Mouse (Mus musculus): Measurements from ENCODE around the gene Il1rapl1. TPM values are rescaled to one million over a fixed set of nuclear protein-coding genes. Genes with fewer than 3 reads are reported as not detected.
A peak's percentile ranks its signal among the peaks of the same experiment; 100 is the strongest.

Il1rapl1 gene
- 0.81 and 1.4 TPM in 2 replicates for polyA plus RNA-seq (2015; fragmentation: Nextera tagmentation; extraction: Ambion mirVana)

DNA sequence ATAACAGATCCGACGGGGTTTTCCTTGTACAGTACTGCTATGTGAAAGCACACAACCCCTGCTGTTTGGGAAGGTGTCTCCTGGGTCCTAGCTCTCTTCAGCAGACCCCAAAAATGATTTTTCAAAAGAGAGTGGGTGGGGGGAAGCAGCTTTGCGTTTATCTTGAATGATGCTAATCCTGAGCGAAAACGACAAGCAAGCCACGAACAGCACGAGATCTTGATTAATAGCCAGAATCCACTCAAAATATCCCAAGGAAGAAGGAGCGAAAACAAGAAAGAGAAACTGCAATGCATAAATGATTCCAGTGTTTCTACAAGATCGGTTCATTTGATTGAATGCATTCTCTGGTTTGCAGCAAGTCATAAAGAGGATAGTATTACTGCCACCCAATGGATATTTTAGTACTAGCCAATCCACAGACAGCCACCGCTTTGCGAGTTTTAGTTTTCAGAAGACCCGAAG is at the start of gene Il1rapl1:
Gene Il1rapl1 (minus strand): TSS at position 37 of the 465 bp plus-strand sequence.
- peak within 1 kb of the TSS; percentile 49 for H3K4me2 ChIP-seq (ENCODE audit: low read depth, low read length)
- H3K9me3 ChIP-seq (replicated peaks; ENCODE audit: control insufficient read depth, low read length): no peaks in the 10 kb centered on the region
- H3K4me3 ChIP-seq (replicated peaks; ENCODE audit: low read length): peak within 1 kb of the TSS; percentile 49
- H3K27ac ChIP-seq (ENCODE audit: low read length): peak within 1 kb of the TSS; percentile 10; the same call in 1 of the 2 replicates
- no peak within 1 kb of the TSS for H3K9ac ChIP-seq (ENCODE audit: low read length)
- H3K27me3 ChIP-seq (ENCODE audit: control insufficient read depth, insufficient read depth, low read length): no peaks in the 10 kb centered on the region
- H3K4me1 ChIP-seq (ENCODE audit: control insufficient read depth, insufficient read depth, low read length): no peaks in the 10 kb centered on the region
- no peak for ATAC-seq (ENCODE audit: insufficient read depth, low FRiP score)
- no peaks in the 10 kb centered on the region for H3K36me3 ChIP-seq (ENCODE audit: control insufficient read depth, insufficient read depth, low read length)
- 17% methylated on average over 12 of the region's 12 CpGs for WGBS

- no peak for ATAC-seq (ENCODE audit: insufficient read depth, low FRiP score)
- 39% methylated on average over 2 of the region's 2 CpGs for WGBS
- Histone ChIP-seq H3K4me1 (ENCODE audit: control insufficient read depth, insufficient read depth, low read length) (no peaks in the 10 kb centered on the region), H3K4me3 (replicated peaks; ENCODE audit: low read length) (no peak overlapping the region), H3K27me3 (ENCODE audit: control insufficient read depth, insufficient read depth, low read length) (no peaks in the 10 kb centered on the region), H3K4me2 (ENCODE audit: low read depth, low read length) (no peak overlapping the region), H3K9me3 (replicated peaks; ENCODE audit: control insufficient read depth, low read length) (no peaks in the 10 kb centered on the region), H3K36me3 (ENCODE audit: control insufficient read depth, insufficient read depth, low read length) (no peaks in the 10 kb centered on the region), H3K27ac (ENCODE audit: low read length) (no peak overlapping the region), H3K9ac (ENCODE audit: low read length) (no peak overlapping the region)
Measured at GRCm38 (mm10) chrX:88158037-88158436, 42.6 kb upstream of the Il1rapl1 start.

- no peak overlapping the region for H3K4me3 ChIP-seq (replicated peaks; ENCODE audit: low read length)
- no peaks in the 10 kb centered on the region for H3K9me3 ChIP-seq (replicated peaks; ENCODE audit: control insufficient read depth, low read length)
- no peak overlapping the region for H3K27ac ChIP-seq (ENCODE audit: low read length)
- H3K36me3 ChIP-seq (ENCODE audit: control insufficient read depth, insufficient read depth, low read length): no peaks in the 10 kb centered on the region
- no peaks in the 10 kb centered on the region for H3K4me1 ChIP-seq (ENCODE audit: control insufficient read depth, insufficient read depth, low read length)
- no peaks in the 10 kb centered on the region for H3K27me3 ChIP-seq (ENCODE audit: control insufficient read depth, insufficient read depth, low read length)
- ATAC-seq (ENCODE audit: insufficient read depth, low FRiP score): no peak
- H3K4me2 ChIP-seq (ENCODE audit: low read depth, low read length): no peak overlapping the region
- WGBS: 38% methylated on average over 3 of the region's 3 CpGs
- H3K9ac ChIP-seq (ENCODE audit: low read length): no peak overlapping the region
Measured at GRCm38 (mm10) chrX:88125612-88126011, 10.2 kb upstream of the Il1rapl1 start.

- Histone ChIP-seq H3K9me3 (replicated peaks; ENCODE audit: control insufficient read depth, low read length) (no peaks in the 10 kb centered on the region), H3K4me2 (ENCODE audit: low read depth, low read length) (no peak overlapping the region), H3K27me3 (ENCODE audit: control insufficient read depth, insufficient read depth, low read length) (no peaks in the 10 kb centered on the region), H3K4me3 (replicated peaks; ENCODE audit: low read length) (no peak overlapping the region), H3K4me1 (ENCODE audit: control insufficient read depth, insufficient read depth, low read length) (no peaks in the 10 kb centered on the region), H3K9ac (ENCODE audit: low read length) (no peak overlapping the region), H3K27ac (ENCODE audit: low read length) (no peak overlapping the region), H3K36me3 (ENCODE audit: control insufficient read depth, insufficient read depth, low read length) (no peaks in the 10 kb centered on the region)
- WGBS: 71% methylated on average over 3 of the region's 3 CpGs
- no peak for ATAC-seq (ENCODE audit: insufficient read depth, low FRiP score)
Measured at GRCm38 (mm10) chrX:88120070-88120469, 4.6 kb upstream of the Il1rapl1 start.

- ATAC-seq (ENCODE audit: insufficient read depth, low FRiP score): no peak
- no peaks in the 10 kb centered on the region for H3K9me3 ChIP-seq (replicated peaks; ENCODE audit: control insufficient read depth, low read length)
- H3K4me2 ChIP-seq (ENCODE audit: low read depth, low read length): no peak overlapping the region
- H3K4me1 ChIP-seq (ENCODE audit: control insufficient read depth, insufficient read depth, low read length): no peaks in the 10 kb centered on the region
- 60% methylated on average over 3 of the region's 3 CpGs for WGBS
- no peak overlapping the region for H3K27ac ChIP-seq (ENCODE audit: low read length)
- H3K4me3 ChIP-seq (replicated peaks; ENCODE audit: low read length): no peak overlapping the region
- H3K9ac ChIP-seq (ENCODE audit: low read length): no peak overlapping the region
- H3K27me3 ChIP-seq (ENCODE audit: control insufficient read depth, insufficient read depth, low read length): no peaks in the 10 kb centered on the region
- no peaks in the 10 kb centered on the region for H3K36me3 ChIP-seq (ENCODE audit: control insufficient read depth, insufficient read depth, low read length)
Measured at GRCm38 (mm10) chrX:88117858-88118257, 2.4 kb upstream of the Il1rapl1 start.

DNA sequence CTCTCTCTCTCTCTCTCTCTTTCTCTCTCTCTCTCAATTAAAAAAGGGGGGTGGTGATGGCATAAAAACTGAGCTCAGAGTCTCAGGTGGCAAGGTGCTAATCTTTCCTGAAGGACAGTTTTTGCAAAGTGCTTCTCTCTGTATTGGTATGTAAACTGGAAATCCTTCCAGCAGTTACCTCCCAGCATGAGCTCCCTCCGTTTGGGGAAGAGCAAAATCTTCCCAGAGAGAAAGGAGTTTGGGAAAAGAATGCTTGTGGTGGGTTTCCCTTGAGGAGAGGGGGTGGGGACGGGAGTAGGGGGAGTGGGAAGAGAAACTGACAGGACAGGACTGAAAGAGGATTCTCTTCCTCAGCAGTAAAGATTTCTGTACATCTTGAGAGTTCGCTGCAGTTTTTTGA is 881 bp upstream of the Il1rapl1 start:
- no peaks in the 10 kb centered on the region for H3K36me3 ChIP-seq (ENCODE audit: control insufficient read depth, insufficient read depth, low read length)
- 7% methylated on average over 3 of the region's 3 CpGs for WGBS
- H3K9ac ChIP-seq (ENCODE audit: low read length): no peak overlapping the region
- no peaks in the 10 kb centered on the region for H3K9me3 ChIP-seq (replicated peaks; ENCODE audit: control insufficient read depth, low read length)
- no peak for ATAC-seq (ENCODE audit: insufficient read depth, low FRiP score)
- H3K4me1 ChIP-seq (ENCODE audit: control insufficient read depth, insufficient read depth, low read length): no peaks in the 10 kb centered on the region
- peak overlapping the region; percentile 49 for H3K4me3 ChIP-seq (replicated peaks; ENCODE audit: low read length)
- no peaks in the 10 kb centered on the region for H3K27me3 ChIP-seq (ENCODE audit: control insufficient read depth, insufficient read depth, low read length)
- no peak overlapping the region for H3K27ac ChIP-seq (ENCODE audit: low read length)
- H3K4me2 ChIP-seq (ENCODE audit: low read depth, low read length): peak overlapping the region; percentile 49

DNA sequence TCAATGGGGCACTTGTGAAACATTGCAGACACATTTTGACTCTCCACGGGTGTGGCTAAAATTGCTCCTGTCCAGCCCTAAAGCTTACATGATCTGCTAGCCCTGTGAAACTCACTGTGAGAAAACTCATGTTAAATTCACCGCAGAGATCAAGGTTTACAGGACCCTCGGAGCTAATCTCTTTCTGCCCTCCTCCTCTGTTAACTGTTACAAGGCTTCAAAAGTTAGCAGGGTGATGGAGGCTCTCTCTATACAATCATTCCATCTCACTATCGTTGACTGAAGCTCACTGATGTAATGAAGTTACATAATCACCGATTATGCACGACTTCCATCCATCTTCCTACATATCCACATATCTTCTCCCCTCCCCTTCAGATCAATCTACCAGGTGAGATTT is 1.9 kb downstream of the Il1rapl1 start:
- Histone ChIP-seq H3K9ac (ENCODE audit: low read length) (no peak overlapping the region), H3K27me3 (ENCODE audit: control insufficient read depth, insufficient read depth, low read length) (no peaks in the 10 kb centered on the region), H3K27ac (ENCODE audit: low read length) (no peak overlapping the region), H3K4me2 (ENCODE audit: low read depth, low read length) (peak overlapping the region; percentile 49), H3K36me3 (ENCODE audit: control insufficient read depth, insufficient read depth, low read length) (no peaks in the 10 kb centered on the region), H3K4me3 (replicated peaks; ENCODE audit: low read length) (peak overlapping the region; percentile 3), H3K4me1 (ENCODE audit: control insufficient read depth, insufficient read depth, low read length) (no peaks in the 10 kb centered on the region), H3K9me3 (replicated peaks; ENCODE audit: control insufficient read depth, low read length) (no peaks in the 10 kb centered on the region)
- WGBS: 49% methylated on average over 6 of the region's 6 CpGs
- no peak for ATAC-seq (ENCODE audit: insufficient read depth, low FRiP score)

- no peak for ATAC-seq (ENCODE audit: insufficient read depth, low FRiP score)
- 30% methylated on average over 2 of the region's 2 CpGs for WGBS
- Histone ChIP-seq H3K4me2 (ENCODE audit: low read depth, low read length) (no peak overlapping the region), H3K9ac (ENCODE audit: low read length) (no peak overlapping the region), H3K36me3 (ENCODE audit: control insufficient read depth, insufficient read depth, low read length) (no peaks in the 10 kb centered on the region), H3K9me3 (replicated peaks; ENCODE audit: control insufficient read depth, low read length) (no peaks in the 10 kb centered on the region), H3K4me3 (replicated peaks; ENCODE audit: low read length) (no peak overlapping the region), H3K4me1 (ENCODE audit: control insufficient read depth, insufficient read depth, low read length) (no peaks in the 10 kb centered on the region), H3K27me3 (ENCODE audit: control insufficient read depth, insufficient read depth, low read length) (no peaks in the 10 kb centered on the region), H3K27ac (ENCODE audit: low read length) (no peak overlapping the region)
Measured at GRCm38 (mm10) chrX:88112254-88112653, 3.2 kb downstream of the Il1rapl1 start.

DNA sequence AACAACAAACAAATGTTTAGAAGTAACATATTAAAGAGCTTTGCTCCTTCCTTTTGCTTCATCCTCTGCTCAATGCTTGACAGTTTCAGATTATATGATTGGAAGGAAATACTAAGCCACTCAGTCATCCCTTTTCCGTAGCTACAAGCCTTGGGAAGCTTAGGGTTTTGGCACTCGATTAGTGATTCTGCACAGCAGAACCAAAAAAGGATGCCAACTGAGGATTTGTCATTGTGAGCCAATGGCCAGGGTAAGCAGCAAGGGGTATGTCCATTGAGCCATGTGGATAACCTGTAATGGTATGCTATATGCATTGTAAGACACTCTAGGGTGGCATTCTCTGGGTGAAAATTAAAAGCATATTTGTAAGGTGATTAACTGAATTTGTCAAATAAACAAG is 5.7 kb downstream of the Il1rapl1 start:
- no peak overlapping the region for H3K9ac ChIP-seq (ENCODE audit: low read length)
- no peak overlapping the region for H3K4me2 ChIP-seq (ENCODE audit: low read depth, low read length)
- H3K36me3 ChIP-seq (ENCODE audit: control insufficient read depth, insufficient read depth, low read length): no peaks in the 10 kb centered on the region
- no peak overlapping the region for H3K27ac ChIP-seq (ENCODE audit: low read length)
- no peaks in the 10 kb centered on the region for H3K27me3 ChIP-seq (ENCODE audit: control insufficient read depth, insufficient read depth, low read length)
- H3K9me3 ChIP-seq (replicated peaks; ENCODE audit: control insufficient read depth, low read length): no peaks in the 10 kb centered on the region
- H3K4me3 ChIP-seq (replicated peaks; ENCODE audit: low read length): no peak overlapping the region
- ATAC-seq (ENCODE audit: insufficient read depth, low FRiP score): no peak
- no peaks in the 10 kb centered on the region for H3K4me1 ChIP-seq (ENCODE audit: control insufficient read depth, insufficient read depth, low read length)
- 73% methylated on average over 2 of the region's 2 CpGs for WGBS
